Mouse (Mus musculus): ENCODE results near the gene Rfpl4. TPM values are rescaled to one million over a fixed set of nuclear protein-coding genes. Genes with fewer than 3 reads are reported as not detected.

The Rfpl4 gene
- total and polyA plus RNA-seq, 3 experiments, result not detected

DNA sequence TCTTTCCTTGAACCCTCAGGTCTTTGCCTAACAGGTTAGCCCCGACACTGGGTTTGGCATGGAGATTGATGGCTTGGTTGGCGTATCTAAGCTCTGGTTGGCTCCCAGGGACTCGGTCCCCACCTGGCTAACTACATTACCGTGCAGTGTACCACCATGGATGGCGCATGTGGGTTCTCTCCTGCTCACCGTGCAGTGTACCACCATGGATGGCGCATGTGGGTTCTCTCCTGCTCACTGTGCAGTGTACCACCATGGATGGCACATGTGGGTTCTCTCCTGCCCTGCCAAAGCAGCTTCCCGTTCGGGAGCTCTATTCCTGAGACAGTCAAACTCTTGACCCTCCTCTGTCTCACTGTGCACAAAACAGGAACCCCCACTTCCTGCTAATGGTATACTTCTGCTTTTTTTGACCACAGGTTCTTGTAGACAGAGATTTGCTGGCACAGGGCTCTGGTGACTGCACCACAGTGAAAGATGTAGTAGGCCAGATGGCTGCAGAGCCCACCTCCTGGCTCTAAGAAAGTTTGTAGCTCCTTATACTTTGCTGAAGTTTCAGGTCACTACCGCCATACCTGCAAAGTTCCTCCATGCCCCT is 15.6 kb downstream of the Rfpl4 start (continued):
- TF ChIP-seq USF1 (IDR thresholded peaks at IDR 0.05; ENCODE audit: low read depth, low read length) (no peak), USF2 (IDR thresholded peaks at IDR 0.05; ENCODE audit: borderline replicate concordance in 1 of 2, insufficient read depth in 1 of 2, low read depth in 1 of 2, low read length in 2 of 2) (no peak), POLR2AphosphoS2 (IDR thresholded peaks at IDR 0.05; ENCODE audit: low read length) (no peak), SMC3 (IDR thresholded peaks at IDR 0.05; ENCODE audit: low read depth, low read length) (no peak), ZMIZ1 (IDR thresholded peaks at IDR 0.05; ENCODE audit: low read depth, low read length) (no peak), MYC (IDR thresholded peaks at IDR 0.05; ENCODE audit: low read depth, low read length) (peak; percentile 49; the same call in 1 of the 2 replicates), UBTF (IDR thresholded peaks at IDR 0.05; ENCODE audit: borderline replicate concordance, insufficient read depth, low read depth, low read length) (no peak), TBP (IDR thresholded peaks at IDR 0.05; ENCODE audit: low read depth, low read length) (no peak), GATA1 (IDR thresholded peaks at IDR 0.05; ENCODE audit: low read depth, low read length) (peak; percentile 34; the same call in 1 of the 2 replicates), SIN3A (IDR thresholded peaks at IDR 0.05; ENCODE audit: low read length) (peak; percentile 44; the same call in 1 of the 2 replicates), E2F4 (IDR thresholded peaks at IDR 0.05; ENCODE audit: borderline replicate concordance, low read depth, low read length) (no peak), RAD21 (IDR thresholded peaks at IDR 0.05; ENCODE audit: low read depth, low read length) (no peak), CHD1 (IDR thresholded peaks at IDR 0.05; ENCODE audit: low read depth, low read length) (no peak), MYB (IDR thresholded peaks at IDR 0.05; ENCODE audit: low read depth, low read length) (no peak), JUND (IDR thresholded peaks at IDR 0.05; ENCODE audit: low read depth, low read length) (no peak), HCFC1 (IDR thresholded peaks at IDR 0.05; ENCODE audit: low read depth, low read length) (no peak), NELFE (IDR thresholded peaks at IDR 0.05; ENCODE audit: low read depth, low read length) (no peak), ZC3H11A (IDR thresholded peaks at IDR 0.05; ENCODE audit: low read depth, low read length) (no peak), ZKSCAN1 (IDR thresholded peaks at IDR 0.05; ENCODE audit: low read depth, low read length) (no peak), NRF1 (IDR thresholded peaks at IDR 0.05; ENCODE audit: insufficient read depth, low read depth, low read length, poor library complexity, severe bottlenecking) (no peak), CTCF (IDR thresholded peaks at IDR 0.05 in 2 of 3, conservative IDR thresholded peaks at IDR 0.05 in 1 of 3; ENCODE audit: control insufficient read depth in 1 of 3, insufficient read depth in 1 of 3, low read depth in 2 of 3, low read length in 3 of 3, poor library complexity in 1 of 3, severe bottlenecking in 1 of 3) (no peak), RCOR1 (IDR thresholded peaks at IDR 0.05; ENCODE audit: low read depth, low read length) (peak; percentile 100), TAL1 (IDR thresholded peaks at IDR 0.05; ENCODE audit: low read length) (peak; percentile 19; the same call in 1 of the 2 replicates)

DNA sequence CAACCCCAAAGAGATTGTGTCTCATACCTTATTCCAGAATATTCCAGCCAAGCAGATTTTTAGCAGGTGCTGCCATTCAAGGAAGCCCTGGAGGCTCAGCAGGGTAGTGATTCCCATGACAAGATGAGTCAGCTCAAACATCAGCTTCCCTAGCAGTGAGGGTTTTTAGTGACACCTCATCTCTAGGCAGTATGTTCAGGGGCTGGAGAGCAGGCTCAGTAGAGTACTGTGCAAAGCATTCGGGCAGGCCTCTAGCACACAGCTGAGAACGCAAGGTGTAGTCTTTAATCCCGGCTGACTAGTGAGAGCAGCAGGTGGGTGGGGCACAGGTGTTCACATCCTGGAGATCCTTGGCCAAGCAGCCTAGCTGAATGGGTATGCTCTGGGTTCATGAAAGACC is 17.0 kb downstream of the Rfpl4 start:
- Histone ChIP-seq H3K4me1 (ENCODE audit: control insufficient read depth in 1 of 2, insufficient read depth in 2 of 2, low read length in 2 of 2) (peaks cover 0 to 5% of the 10 kb centered on the region in 2 experiments; a peak in 1 of 4 replicates), H3K9me3 (replicated peaks; ENCODE audit: insufficient read depth, low read length) (no peaks in the 10 kb centered on the region), H3K27ac (ENCODE audit: control insufficient read depth, low read depth, low read length) (no peak overlapping the region), H3K79me2 (ENCODE audit: control insufficient read depth, insufficient read depth, low read length, poor library complexity) (no peaks in the 10 kb centered on the region), H3K36me3 (ENCODE audit: control insufficient read depth in 1 of 2, insufficient read depth in 2 of 2, low read length in 2 of 2) (peaks cover 0 to 5% of the 10 kb centered on the region in 2 experiments; a peak in 2 of 4 replicates), H3K4me3 (ENCODE audit: control insufficient read depth in 1 of 2, insufficient read depth in 1 of 2, low read depth in 2 of 2, low read length in 2 of 2) (no peak overlapping the region), H3K9ac (ENCODE audit: control insufficient read depth, low read depth, low read length, poor library complexity, severe bottlenecking) (no peak overlapping the region), H3K27me3 (ENCODE audit: control insufficient read depth in 1 of 2, insufficient read depth in 2 of 2, low read length in 2 of 2) (no peaks in the 10 kb centered on the region)
- TF ChIP-seq KAT2A (conservative IDR thresholded peaks at IDR 0.05; ENCODE audit: low read depth, low read length) (no peak), RAD21 (IDR thresholded peaks at IDR 0.05; ENCODE audit: low read depth, low read length) (no peak), TAL1 (IDR thresholded peaks at IDR 0.05; ENCODE audit: low read length) (no peak), E2F4 (IDR thresholded peaks at IDR 0.05; ENCODE audit: borderline replicate concordance, low read depth, low read length) (no peak), MXI1 (IDR thresholded peaks at IDR 0.05; ENCODE audit: low read depth, low read length) (no peak), JUND (IDR thresholded peaks at IDR 0.05; ENCODE audit: low read depth, low read length) (no peak), CTCF (IDR thresholded peaks at IDR 0.05 in 2 of 3, conservative IDR thresholded peaks at IDR 0.05 in 1 of 3; ENCODE audit: control insufficient read depth in 1 of 3, insufficient read depth in 1 of 3, low read depth in 2 of 3, low read length in 3 of 3, poor library complexity in 1 of 3, severe bottlenecking in 1 of 3) (no peak), RCOR1 (IDR thresholded peaks at IDR 0.05; ENCODE audit: low read depth, low read length) (no peak), GABPA (IDR thresholded peaks at IDR 0.05; ENCODE audit: low read depth, low read length) (no peak), MYC (IDR thresholded peaks at IDR 0.05; ENCODE audit: low read depth, low read length) (no peak), POLR2AphosphoS5 (IDR thresholded peaks at IDR 0.05; ENCODE audit: borderline replicate concordance, low read depth, low read length) (no peak), GATA1 (IDR thresholded peaks at IDR 0.05; ENCODE audit: low read depth, low read length) (no peak), MYB (IDR thresholded peaks at IDR 0.05; ENCODE audit: low read depth, low read length) (no peak), POLR2A (IDR thresholded peaks at IDR 0.05; ENCODE audit: control insufficient read depth in 1 of 2, insufficient read depth in 1 of 2, low read depth in 1 of 2, low read length in 2 of 2, poor library complexity in 1 of 2) (no peak), ETS1 (IDR thresholded peaks at IDR 0.05; ENCODE audit: low read depth, low read length) (no peak), EP300 (IDR thresholded peaks at IDR 0.05; ENCODE audit: low read depth in 1 of 2, low read length in 2 of 2) (no peak), ELF1 (IDR thresholded peaks at IDR 0.05; ENCODE audit: low read depth, low read length) (no peak)
- no peak for DNase-seq (ENCODE audit: low read depth, low spot score)
